Mouse (Mus musculus): ENCODE measurements around the gene Capn7. TPM values are rescaled to one million over a fixed set of nuclear protein-coding genes. Genes with fewer than 3 reads are reported as not detected.

Gene Capn7
- polyA plus RNA-seq, 1 experiment from 2014 or later, result 51.4 TPM

DNA sequence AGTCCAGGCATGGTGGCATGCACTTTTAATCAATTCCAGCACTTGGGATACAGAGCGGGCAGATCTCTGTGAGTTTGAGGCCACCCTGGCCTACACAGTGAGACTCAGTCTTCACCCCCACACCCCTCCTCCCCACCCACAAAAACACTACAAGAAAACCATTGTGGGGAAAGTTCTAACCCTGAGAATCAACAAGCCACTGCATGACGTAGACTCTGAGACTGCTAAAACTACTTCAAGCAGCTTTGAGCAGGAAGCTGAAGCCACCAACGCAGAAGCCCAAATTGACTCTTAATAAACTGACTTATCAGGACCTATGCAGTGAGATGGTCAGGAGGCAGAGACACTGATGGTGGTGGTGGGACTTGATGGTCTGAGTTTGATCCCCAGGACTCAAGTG is 62.8 kb downstream of the Capn7 start:
- Histone ChIP-seq H3K9me3 (0 out of 2 replicates have a peak, but pooled peaks cover 5% of the 10 kb centered on the region), H3K4me3 (no peak overlapping the region), H3K4me2 (replicated peaks) (no peak overlapping the region), H3K36me3 (no peaks in the 10 kb centered on the region), H3K27me3 (no peaks in the 10 kb centered on the region), H3K4me1 (no peaks in the 10 kb centered on the region), H3K9ac (replicated peaks) (no peak overlapping the region), H3K27ac (replicated peaks) (no peak overlapping the region)
- no peak for ATAC-seq (ENCODE audit: low FRiP score, low read depth)
- WGBS, result 79% methylated on average over 3 of the region's 3 CpGs

DNA sequence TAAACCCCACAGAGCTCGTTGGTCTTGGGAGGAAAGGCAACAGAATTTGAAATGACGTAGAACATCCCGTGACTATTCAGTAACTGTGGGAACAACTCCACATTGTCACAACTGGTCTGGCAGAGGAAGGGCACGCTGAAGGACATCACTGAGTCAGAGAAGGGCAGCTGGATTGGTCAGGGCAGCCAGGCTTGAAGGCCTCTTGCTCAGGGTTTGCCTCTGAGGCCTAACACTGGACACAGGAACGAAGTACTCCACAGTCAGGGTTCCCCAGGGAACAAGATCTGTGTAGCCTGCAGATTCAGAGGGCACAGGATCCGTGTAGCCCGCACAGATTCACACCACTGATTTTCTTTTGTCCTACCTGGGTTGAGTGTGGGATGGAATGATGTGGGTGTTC is 63.8 kb downstream of the Capn7 start:
- Histone ChIP-seq H3K36me3 (no peaks in the 10 kb centered on the region), H3K9me3 (0 out of 2 replicates have a peak, but pooled peaks cover 3% of the 10 kb centered on the region), H3K4me1 (no peaks in the 10 kb centered on the region), H3K27me3 (no peaks in the 10 kb centered on the region), H3K4me3 (no peak overlapping the region), H3K9ac (replicated peaks) (no peak overlapping the region), H3K4me2 (replicated peaks) (no peak overlapping the region), H3K27ac (replicated peaks) (no peak overlapping the region)
- ATAC-seq (ENCODE audit: low FRiP score, low read depth), result no peak
- WGBS, result 87% methylated on average over 7 of the region's 7 CpGs

DNA sequence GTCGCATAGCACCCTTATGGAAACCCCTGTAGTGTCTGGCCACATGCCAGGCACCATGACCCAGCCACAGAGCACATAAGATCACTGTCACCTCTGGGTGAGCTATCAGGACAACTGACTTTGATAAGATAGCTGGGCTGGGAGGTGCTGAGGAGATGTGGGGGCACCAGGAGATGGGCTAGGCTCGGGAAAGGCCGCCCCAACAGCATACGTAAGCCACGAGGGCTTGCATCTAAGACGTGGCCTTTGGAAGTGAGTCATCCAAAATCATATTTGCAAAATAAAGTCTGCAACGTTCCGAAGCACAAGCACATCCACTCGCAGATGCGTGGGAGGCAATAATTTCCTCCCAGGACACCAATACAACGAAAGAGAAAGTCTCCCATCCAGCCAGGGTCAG is 64.5 kb downstream of the Capn7 start:
- Histone ChIP-seq H3K9me3 (no peaks in the 10 kb centered on the region), H3K9ac (replicated peaks) (no peak overlapping the region), H3K4me1 (no peaks in the 10 kb centered on the region), H3K4me2 (replicated peaks) (no peak overlapping the region), H3K4me3 (no peak overlapping the region), H3K27ac (replicated peaks) (no peak overlapping the region), H3K27me3 (no peaks in the 10 kb centered on the region), H3K36me3 (no peaks in the 10 kb centered on the region)
- ATAC-seq (ENCODE audit: low FRiP score, low read depth), result no peak
- 86% methylated on average over 11 of the region's 11 CpGs for WGBS

DNA sequence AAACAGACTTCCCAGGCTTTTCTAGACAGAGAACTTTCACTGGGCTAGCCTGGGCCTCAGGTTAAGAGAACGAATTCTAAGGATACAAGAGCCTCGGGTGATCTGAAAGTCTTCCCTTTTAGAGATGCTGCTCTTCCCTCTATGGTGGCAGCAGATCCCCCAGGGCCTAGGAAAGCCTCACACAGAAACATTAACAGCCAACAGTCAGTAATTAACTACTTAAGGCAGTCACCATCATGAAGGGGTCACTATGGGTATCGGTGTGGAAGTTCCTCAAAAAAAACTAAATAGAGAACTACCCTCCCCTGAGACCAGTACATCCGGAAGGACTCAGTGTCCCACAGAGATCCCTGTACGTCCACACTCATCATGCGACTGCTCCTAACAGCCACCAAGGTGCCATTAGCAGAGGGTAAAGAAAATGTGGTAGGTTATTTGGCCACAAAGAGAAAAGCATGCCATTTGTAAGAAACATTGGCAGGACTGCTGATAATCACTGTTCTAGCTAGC is 65.5 kb downstream of the Capn7 start:
- Histone ChIP-seq H3K9ac (replicated peaks) (no peak overlapping the region), H3K27me3 (no peaks in the 10 kb centered on the region), H3K36me3 (no peaks in the 10 kb centered on the region), H3K4me3 (no peak overlapping the region), H3K4me1 (no peaks in the 10 kb centered on the region), H3K27ac (replicated peaks) (no peak overlapping the region), H3K9me3 (no peaks in the 10 kb centered on the region), H3K4me2 (replicated peaks) (no peak overlapping the region)
- WGBS, result 83% methylated on average over 6 of the region's 6 CpGs
- ATAC-seq (ENCODE audit: low FRiP score, low read depth), result no peak

DNA sequence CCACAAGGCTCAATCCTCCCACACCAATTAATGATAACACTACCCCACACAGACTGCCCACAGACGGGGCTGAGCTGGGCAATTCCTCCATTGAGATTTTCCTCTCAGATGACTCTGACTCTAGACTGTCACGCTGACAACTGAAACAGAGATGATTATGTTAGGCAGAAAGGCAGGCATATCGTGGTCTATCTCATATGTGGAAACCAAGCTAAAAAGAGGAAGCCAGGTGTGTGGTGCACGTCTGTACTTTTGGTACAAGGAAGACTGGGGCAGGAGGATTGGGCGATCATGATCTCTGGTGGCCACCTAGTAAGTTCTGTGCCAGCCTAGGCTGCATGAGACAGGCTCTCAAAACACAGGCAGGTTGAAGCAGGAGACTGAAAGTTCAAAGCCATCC is 66.3 kb downstream of the Capn7 start:
- Histone ChIP-seq H3K9me3 (no peaks in the 10 kb centered on the region), H3K27ac (replicated peaks) (no peak overlapping the region), H3K27me3 (no peaks in the 10 kb centered on the region), H3K4me1 (no peaks in the 10 kb centered on the region), H3K9ac (replicated peaks) (no peak overlapping the region), H3K4me2 (replicated peaks) (no peak overlapping the region), H3K4me3 (no peak overlapping the region), H3K36me3 (no peaks in the 10 kb centered on the region)
- no peak for ATAC-seq (ENCODE audit: low FRiP score, low read depth)
- 84% methylated on average over 5 of the region's 5 CpGs for WGBS

DNA sequence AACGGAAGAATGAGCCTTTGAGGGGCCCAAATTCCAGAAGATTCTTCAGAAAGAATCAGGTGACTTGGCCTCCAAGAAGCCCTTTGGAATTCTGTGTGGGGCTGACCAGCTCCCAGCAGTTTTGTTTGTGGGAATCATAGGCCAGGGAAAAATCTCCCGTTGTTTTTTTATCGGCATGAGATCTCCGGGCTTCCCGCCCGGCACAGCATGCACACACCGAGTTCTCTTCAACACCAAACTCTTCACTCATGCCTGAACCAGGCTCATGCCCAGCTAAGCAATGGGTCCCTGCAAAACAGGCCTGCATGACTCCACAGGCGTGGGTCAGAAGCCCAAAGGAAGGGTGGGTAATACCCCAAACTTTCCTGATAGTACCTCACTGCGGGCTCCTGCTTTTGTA is 67.1 kb downstream of the Capn7 start:
- no peaks in the 10 kb centered on the region for H3K27me3 ChIP-seq
- 90% methylated on average over 9 of the region's 9 CpGs for WGBS
- H3K9me3 ChIP-seq, result no peaks in the 10 kb centered on the region
- no peak overlapping the region for H3K27ac ChIP-seq (replicated peaks)
- H3K4me1 ChIP-seq, result no peaks in the 10 kb centered on the region
- H3K4me2 ChIP-seq (replicated peaks), result no peak overlapping the region
- no peak overlapping the region for H3K4me3 ChIP-seq
- ATAC-seq (ENCODE audit: low FRiP score, low read depth), result no peak
- H3K36me3 ChIP-seq, result no peaks in the 10 kb centered on the region
- H3K9ac ChIP-seq (replicated peaks), result no peak overlapping the region

DNA sequence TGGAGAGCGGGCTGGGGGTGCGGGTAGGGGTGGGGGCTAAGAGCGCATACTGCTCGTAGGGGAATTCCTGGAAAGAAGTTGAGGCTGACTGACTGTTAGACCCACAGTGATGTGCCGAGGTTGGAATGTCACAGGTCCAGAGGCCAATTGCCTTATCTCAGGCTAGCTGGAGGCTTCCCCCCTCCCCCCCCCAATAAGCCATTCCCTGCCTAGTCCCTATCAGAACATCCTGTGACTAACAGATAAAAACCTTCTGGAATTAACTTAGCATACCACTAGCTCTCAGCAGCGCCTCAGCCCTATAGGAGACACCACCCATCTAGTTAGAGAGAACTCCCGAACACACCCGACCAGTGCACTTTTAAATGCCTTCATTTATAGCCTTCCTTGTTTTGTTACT is 67.6 kb downstream of the Capn7 start:
- H3K4me2 ChIP-seq (replicated peaks), result no peak overlapping the region
- no peaks in the 10 kb centered on the region for H3K27me3 ChIP-seq
- H3K27ac ChIP-seq (replicated peaks), result no peak overlapping the region
- H3K9ac ChIP-seq (replicated peaks), result no peak overlapping the region
- no peak for ATAC-seq (ENCODE audit: low FRiP score, low read depth)
- WGBS, result 82% methylated on average over 8 of the region's 8 CpGs
- H3K9me3 ChIP-seq, result no peaks in the 10 kb centered on the region
- no peak overlapping the region for H3K4me3 ChIP-seq
- H3K36me3 ChIP-seq, result no peaks in the 10 kb centered on the region
- no peaks in the 10 kb centered on the region for H3K4me1 ChIP-seq

DNA sequence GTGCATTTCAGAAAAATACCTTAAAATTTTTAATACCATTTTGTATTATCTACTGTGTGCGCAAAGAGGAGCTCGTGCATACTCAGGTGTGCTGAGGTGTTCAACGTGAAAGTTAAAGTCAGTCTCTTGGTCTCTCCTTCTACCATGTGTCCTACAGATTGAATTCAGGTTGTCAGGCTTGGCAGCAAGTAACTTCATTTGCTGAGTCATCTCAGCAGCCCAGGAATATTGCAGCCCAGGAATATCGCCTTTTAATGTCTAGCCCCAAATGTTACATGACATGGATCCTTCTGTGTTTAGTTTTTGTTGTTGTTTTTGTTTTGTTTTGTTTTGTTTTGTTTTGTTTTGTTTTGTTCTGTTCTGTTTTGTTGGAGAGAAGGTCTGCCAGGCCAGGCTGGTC is 68.2 kb downstream of the Capn7 start:
- Histone ChIP-seq H3K9ac (replicated peaks) (no peak overlapping the region), H3K9me3 (no peaks in the 10 kb centered on the region), H3K4me3 (no peak overlapping the region), H3K27me3 (no peaks in the 10 kb centered on the region), H3K27ac (replicated peaks) (no peak overlapping the region), H3K4me2 (replicated peaks) (no peak overlapping the region), H3K4me1 (no peaks in the 10 kb centered on the region), H3K36me3 (no peaks in the 10 kb centered on the region)
- ATAC-seq (ENCODE audit: low FRiP score, low read depth), result no peak
- WGBS, result 92% methylated on average over 4 of the region's 4 CpGs

DNA sequence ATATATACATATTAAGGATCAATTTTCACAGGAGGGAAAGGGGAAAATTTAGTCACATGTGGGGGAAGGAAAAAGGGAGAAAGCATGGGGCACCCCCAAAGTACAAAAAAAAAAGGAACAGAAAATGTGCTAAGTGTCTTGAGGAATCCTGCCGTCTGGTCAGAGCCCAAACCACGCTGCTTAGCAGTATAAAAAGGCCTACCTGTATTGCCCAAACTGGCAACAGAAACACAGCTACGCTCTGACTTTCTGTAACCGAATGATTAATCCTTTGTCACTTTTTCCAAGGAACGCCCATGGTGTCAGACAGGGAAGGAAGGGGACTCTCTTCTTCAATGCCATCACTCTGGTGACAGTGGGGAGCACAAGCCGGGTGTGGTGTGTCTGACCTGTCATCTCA is 69.2 kb downstream of the Capn7 start:
- no peak overlapping the region for H3K4me2 ChIP-seq (replicated peaks)
- no peak overlapping the region for H3K4me3 ChIP-seq
- no peaks in the 10 kb centered on the region for H3K4me1 ChIP-seq
- WGBS, result 85% methylated on average over 6 of the region's 6 CpGs
- no peak for ATAC-seq (ENCODE audit: low FRiP score, low read depth)
- 0 out of 2 replicates have a peak, but pooled peaks cover 1% of the 10 kb centered on the region for H3K36me3 ChIP-seq
- no peaks in the 10 kb centered on the region for H3K27me3 ChIP-seq
- no peak overlapping the region for H3K27ac ChIP-seq (replicated peaks)
- H3K9ac ChIP-seq (replicated peaks), result no peak overlapping the region
- no peaks in the 10 kb centered on the region for H3K9me3 ChIP-seq

DNA sequence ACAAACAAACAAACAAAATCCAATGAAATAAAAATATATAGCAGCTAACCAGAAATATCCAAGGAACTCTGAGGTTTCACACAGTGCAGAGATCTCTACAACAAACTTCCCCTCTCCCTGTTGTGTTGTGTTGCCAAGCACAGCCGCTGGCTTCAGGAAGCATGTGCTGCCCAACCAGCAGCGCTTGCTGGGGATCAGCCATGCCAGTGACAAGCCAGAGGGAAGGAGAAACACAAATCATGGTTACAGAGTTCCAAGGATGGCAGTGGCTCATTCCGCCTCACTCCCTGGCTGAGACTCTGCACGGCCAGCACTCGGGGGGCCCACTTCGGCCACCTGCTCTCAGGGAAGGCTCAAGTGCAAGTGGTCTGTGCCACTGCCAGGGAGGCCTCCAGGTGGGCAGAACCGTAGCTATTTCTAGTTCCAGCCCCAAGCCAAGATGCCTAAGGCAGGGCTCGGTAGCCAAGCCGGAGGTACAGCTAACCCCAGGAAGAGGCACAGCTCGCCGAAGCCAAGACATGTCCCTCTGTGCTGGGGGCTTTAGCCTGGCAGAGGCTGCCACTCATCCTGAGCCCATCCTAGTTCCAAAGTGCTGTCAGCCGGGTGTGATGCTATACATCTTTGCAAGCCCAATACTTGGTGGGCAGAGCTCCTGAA is 69.8 kb downstream of the Capn7 start:
- Histone ChIP-seq H3K27ac (replicated peaks) (no peak overlapping the region), H3K9me3 (no peaks in the 10 kb centered on the region), H3K27me3 (no peaks in the 10 kb centered on the region), H3K4me1 (no peaks in the 10 kb centered on the region), H3K36me3 (peaks cover 8% of the 10 kb centered on the region), H3K4me3 (no peak overlapping the region), H3K9ac (replicated peaks) (no peak overlapping the region), H3K4me2 (replicated peaks) (no peak overlapping the region)
- WGBS, result 88% methylated on average over 12 of the region's 12 CpGs
- no peak for ATAC-seq (ENCODE audit: low FRiP score, low read depth)

DNA sequence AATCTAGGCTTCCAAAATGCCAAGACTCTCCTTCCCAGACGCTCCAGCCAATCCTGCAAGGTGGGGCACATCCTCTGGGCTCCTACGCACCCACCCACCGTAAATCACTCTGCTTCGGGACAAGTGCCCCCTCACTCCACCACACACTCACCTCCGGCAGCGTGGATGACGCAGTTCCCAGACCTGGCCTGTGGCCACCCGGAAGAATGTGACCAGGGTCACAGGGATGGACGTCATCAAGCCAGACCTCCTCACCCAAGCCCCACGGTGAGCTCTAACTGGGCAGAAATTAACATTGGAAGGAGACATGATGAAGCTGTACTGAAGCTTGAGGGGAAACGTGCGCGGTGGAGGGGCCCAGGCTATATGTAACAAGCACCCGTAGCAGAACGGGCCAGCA is 70.8 kb downstream of the Capn7 start:
- no peak for ATAC-seq (ENCODE audit: low FRiP score, low read depth)
- H3K9me3 ChIP-seq, result no peaks in the 10 kb centered on the region
- WGBS, result 90% methylated on average over 15 of the region's 15 CpGs
- H3K4me3 ChIP-seq, result no peak overlapping the region
- H3K27ac ChIP-seq (replicated peaks), result no peak overlapping the region
- no peak overlapping the region for H3K9ac ChIP-seq (replicated peaks)
- no peaks in the 10 kb centered on the region for H3K4me1 ChIP-seq
- H3K27me3 ChIP-seq, result no peaks in the 10 kb centered on the region
- H3K36me3 ChIP-seq, result peaks cover 8% of the 10 kb centered on the region
- H3K4me2 ChIP-seq (replicated peaks), result no peak overlapping the region

DNA sequence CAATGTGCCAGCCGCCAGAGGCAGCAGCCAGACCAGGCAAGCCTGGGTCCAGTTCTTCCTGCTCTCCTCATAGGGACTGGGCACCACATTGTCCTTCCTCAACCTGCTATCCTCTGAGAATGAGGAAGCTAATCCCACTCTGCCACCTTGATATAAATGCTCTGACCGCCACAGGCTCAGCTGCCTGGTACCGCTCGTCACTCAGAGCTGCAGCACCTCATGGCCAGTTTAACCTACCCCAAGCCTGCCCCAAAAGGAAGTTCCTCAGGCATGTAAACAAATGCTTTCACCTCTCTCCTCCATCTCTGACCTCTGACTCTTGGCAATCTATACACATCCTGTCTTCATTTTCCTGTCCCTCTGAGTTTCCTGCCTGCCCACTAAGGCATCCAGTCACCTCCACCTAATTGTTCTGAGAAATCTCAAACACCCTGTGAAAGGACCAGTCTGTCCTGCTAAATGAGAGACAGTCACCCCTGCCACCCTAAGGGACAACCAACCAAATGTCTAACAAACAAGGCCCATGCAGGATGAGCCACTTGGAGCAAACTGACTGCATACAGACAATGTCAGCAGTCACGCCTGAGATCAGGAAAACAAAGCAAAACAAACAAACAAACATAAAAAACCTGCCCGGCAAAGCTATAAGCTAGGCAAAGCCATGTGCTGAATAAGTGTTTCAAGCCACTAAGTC is 71.6 kb downstream of the Capn7 start:
- Histone ChIP-seq H3K27me3 (no peaks in the 10 kb centered on the region), H3K4me1 (no peaks in the 10 kb centered on the region), H3K4me2 (replicated peaks) (no peak overlapping the region), H3K9ac (replicated peaks) (no peak overlapping the region), H3K27ac (replicated peaks) (no peak overlapping the region), H3K9me3 (no peaks in the 10 kb centered on the region), H3K4me3 (no peak overlapping the region), H3K36me3 (peaks cover 8% of the 10 kb centered on the region)
- WGBS, result 81% methylated on average over 6 of the region's 6 CpGs
- ATAC-seq (ENCODE audit: low FRiP score, low read depth), result no peak
